ENCODE assay signal across 1 mouse cellular context in the genomic region with DNA sequence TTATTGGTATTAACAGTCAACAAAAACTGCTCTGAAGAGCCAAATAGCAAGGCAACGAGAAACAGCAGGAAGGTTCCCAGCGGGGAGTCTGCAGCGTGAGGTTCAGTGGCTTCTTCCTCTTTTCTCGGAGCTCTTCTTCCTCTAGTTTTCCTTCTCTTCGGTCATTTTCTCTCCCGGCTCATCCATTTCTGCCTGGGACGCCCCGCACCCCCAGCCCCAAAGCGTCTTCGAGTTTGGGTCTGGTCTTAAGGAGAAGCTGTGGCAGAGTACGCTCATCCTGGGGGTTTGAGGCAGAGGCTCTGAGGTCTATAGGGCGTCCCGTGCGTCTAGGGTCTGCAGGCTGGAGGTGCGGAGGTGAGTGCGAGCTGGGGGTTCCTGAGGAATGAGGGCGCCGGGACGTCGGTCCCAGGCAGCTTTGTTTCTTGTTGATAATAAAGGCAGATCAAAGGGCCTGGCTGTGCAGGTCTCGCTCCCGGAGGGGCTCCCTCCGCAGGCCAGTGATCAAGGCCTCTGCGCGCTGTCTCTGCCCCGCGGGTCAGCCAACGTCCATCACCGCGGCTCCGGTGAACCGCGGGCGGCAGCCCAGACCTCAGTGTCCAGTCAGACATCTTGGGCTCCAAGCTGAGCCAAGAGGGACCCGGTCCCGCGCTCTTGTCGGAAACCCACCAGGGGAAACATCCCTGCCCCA.
TF ChIP-seq lines count a peak whose summit lies in the region.

No protein-coding gene starts in this region.

TF ChIP-seq in CH12.LX, 34 proteins besides CTCF, POLR2A, EP300 and RAD21 (continued from another document):
- TF ChIP-seq E2F4 (IDR thresholded peaks at IDR 0.05; ENCODE audit: insufficient replicate concordance, low read depth, low read length) (no peak), ELF1 (IDR thresholded peaks at IDR 0.05; ENCODE audit: low read depth, low read length) (no peak), MAFK (IDR thresholded peaks at IDR 0.05; ENCODE audit: insufficient replicate concordance, low read length) (no peak), POLR2AphosphoS2 (IDR thresholded peaks at IDR 0.05; ENCODE audit: low read depth, low read length) (no peak), ETS1 (conservative IDR thresholded peaks at IDR 0.05; ENCODE audit: low read depth, low read length) (no peak), BHLHE40 (IDR thresholded peaks at IDR 0.05; ENCODE audit: low read depth, low read length) (no peak), MAX (IDR thresholded peaks at IDR 0.05; ENCODE audit: low read length) (no peak), MAZ (IDR thresholded peaks at IDR 0.05; ENCODE audit: low read depth, low read length) (no peak), USF1 (IDR thresholded peaks at IDR 0.05; ENCODE audit: low read depth, low read length) (no peak)
